Mouse (Mus musculus) intestine, embryonic 14.5 days (tissue): ENCODE measurements around the gene Gm38394. TPM values are rescaled to one million over a fixed set of nuclear protein-coding genes. Genes with fewer than 3 reads are reported as not detected.
"Not testable (repeated sequence)": the region's sequence is repeated elsewhere in the genome, so short reads cannot be mapped to it uniquely, and the experiment has no call there.

ENCODE experiments used
- ATAC-seq: fragments of 200-750 bp; cut with Nextera tagmentation; replicated peaks from 2 replicates; pipeline ENCODE4 v1.8.0; 2017; ENCODE audit warnings: low read depth, moderate number of reproducible peaks, moderate TSS enrichment, moderate library complexity; ENCODE audit not compliant: low FRiP score, low TSS enrichment
- DNase-seq: peaks from one replicate; pipeline ENCODE4 v3.0.0-alpha.2; 2018; ENCODE audit warnings: low spot score
- H3K27ac ChIP-seq: fragments of 300-500 bp; sonication (generic); 2 replicates; pipeline ENCODE4 v1.5.1; 2014; ENCODE audit warnings: low read depth, mild to moderate bottlenecking, control low read depth
- H3K27me3 ChIP-seq: fragments of 300-500 bp; sonication (generic); replicated peaks from 2 replicates; pipeline ENCODE4 v1.6.1; 2014; ENCODE audit warnings: low read length, control low read depth; ENCODE audit not compliant: control insufficient read depth, insufficient read depth
- H3K36me3 ChIP-seq: fragments of 300-500 bp; sonication (generic); 2 replicates; pipeline ENCODE4 v1.6.1; 2014; ENCODE audit warnings: low read length, control low read depth; ENCODE audit not compliant: control insufficient read depth, insufficient read depth
- H3K4me1 ChIP-seq: fragments of 300-500 bp; sonication (generic); replicated peaks from 2 replicates; pipeline ENCODE4 v1.6.1; 2014; ENCODE audit warnings: low read length, control low read depth, mixed read lengths; ENCODE audit not compliant: control insufficient read depth, insufficient read depth
- H3K4me2 ChIP-seq: fragments of 300-500 bp; sonication (generic); 2 replicates; pipeline ENCODE4 v1.6.1; 2014; ENCODE audit warnings: low read length
- H3K4me3 ChIP-seq: fragments of 300-500 bp; sonication (generic); 2 replicates; pipeline ENCODE4 v1.5.1; 2014; ENCODE audit warnings: low read depth, low read length, control low read depth, mixed read lengths
- H3K9ac ChIP-seq: fragments of 300-500 bp; sonication (generic); 2 replicates; pipeline ENCODE4 v1.6.1; 2014; ENCODE audit warnings: mild to moderate bottlenecking, low read length
- H3K9me3 ChIP-seq: fragments of 300-500 bp; sonication (generic); 2 replicates; pipeline ENCODE4 v1.6.1; 2016; ENCODE audit warnings: low read length, control low read depth; ENCODE audit not compliant: control insufficient read depth
- WGBS: fragments of 180-500 bp; shearing (Covaris S2); extraction: QIAGEN DNeasy Blood & Tissue Kit; methylation state at CpG from one replicate; pipeline ENCODE4 v1.1.7; 2014; 5-methylcytosine and 5-hydroxymethylcytosine counted together
- polyA plus RNA-seq: library from polyadenylated mRNA; unstranded; fragments of >200 nt; fragmentation: Nextera tagmentation; extraction: Ambion mirVana; gene quantifications from 2 replicates; pipeline ENCODE4 v1.2.1, GENCODE M21; 2014

Gene Gm38394
- polyA plus RNA-seq: 11.7 and 11.9 TPM in 2 replicates

DNA sequence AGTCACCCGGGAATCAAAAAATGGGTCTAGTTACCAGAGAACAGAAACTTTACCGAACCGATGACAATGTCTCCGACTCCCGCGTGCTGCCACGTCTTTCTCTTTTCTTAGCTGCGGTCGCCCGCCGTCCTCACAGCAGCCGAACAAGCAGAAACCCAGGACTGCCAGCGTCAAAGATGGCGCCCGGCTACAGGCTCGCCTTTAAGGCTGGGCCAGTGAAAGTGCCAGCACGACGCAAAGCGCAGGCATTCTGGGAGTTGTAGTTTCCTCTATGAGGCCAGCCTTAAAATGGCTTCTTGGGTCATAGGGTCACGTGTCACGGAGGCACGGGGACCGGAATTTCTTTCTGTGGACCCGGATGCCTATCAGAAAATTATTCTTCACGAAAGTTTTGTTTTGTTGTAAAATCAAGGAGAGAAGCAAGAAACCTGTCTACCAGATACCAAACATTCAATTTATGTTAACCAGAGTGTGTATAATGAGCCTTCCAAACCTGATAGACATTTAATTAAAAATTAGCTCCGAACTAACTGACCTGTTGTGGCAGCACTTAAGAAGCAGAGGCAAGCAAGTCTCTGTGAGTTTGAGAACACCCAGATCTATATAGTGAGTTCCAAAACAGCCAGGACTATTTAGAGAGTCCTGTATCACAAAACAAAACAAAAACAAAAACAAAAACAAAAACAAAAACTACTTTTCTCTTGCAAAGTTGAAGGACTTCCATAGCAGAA is at the start of gene Gm38394:
Gm38394 (minus strand) TSS at position 116 of the 731 bp plus-strand sequence.
- Histone ChIP-seq H3K9me3 (no peaks in the 10 kb centered on the region), H3K4me3 (peak within 1 kb of the TSS; percentile 93), H3K36me3 (peaks cover 35% of the 10 kb centered on the region), H3K4me1 (peaks cover 40% of the 10 kb centered on the region), H3K4me2 (peak within 1 kb of the TSS; percentile 93), H3K27ac (peak within 1 kb of the TSS; percentile 91), H3K9ac (peak within 1 kb of the TSS; percentile 92), H3K27me3 (no peaks in the 10 kb centered on the region)
- peak; percentile 95 for DNase-seq
- WGBS: 2% methylated on average over 26 of the region's 26 CpGs
- peak; percentile 96 for ATAC-seq

DNA sequence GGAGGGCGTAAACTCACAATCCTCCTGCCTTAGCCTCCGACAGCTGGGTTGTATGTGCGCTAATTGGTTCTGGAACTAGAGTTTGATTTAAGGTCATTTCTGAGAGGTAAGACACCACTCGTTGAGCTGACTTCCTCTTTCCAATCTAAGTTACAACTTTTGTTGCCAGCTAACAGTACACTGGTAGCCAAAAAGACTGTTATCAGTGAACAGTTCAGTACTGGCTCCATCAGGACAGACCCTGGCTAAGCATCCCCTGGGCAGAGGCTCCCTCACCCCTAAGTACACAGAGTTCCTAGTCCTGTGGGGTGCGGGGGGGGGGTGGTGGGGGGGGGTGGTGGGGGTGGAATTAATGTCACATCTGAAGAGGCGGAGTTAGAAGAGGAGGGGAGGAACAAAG is 49.8 kb upstream of the Gm38394 start:
- Histone ChIP-seq H3K27ac (no peak overlapping the region), H3K9ac (no peak overlapping the region), H3K4me3 (no peak overlapping the region), H3K27me3 (no peaks in the 10 kb centered on the region), H3K4me1 (peaks cover 9% of the 10 kb centered on the region), H3K36me3 (peaks cover 45% of the 10 kb centered on the region), H3K9me3 (no peaks in the 10 kb centered on the region), H3K4me2 (no peak overlapping the region)
- WGBS: 67% methylated on average over 6 of the region's 6 CpGs
- DNase-seq (no peak), ATAC-seq (no peak)

DNA sequence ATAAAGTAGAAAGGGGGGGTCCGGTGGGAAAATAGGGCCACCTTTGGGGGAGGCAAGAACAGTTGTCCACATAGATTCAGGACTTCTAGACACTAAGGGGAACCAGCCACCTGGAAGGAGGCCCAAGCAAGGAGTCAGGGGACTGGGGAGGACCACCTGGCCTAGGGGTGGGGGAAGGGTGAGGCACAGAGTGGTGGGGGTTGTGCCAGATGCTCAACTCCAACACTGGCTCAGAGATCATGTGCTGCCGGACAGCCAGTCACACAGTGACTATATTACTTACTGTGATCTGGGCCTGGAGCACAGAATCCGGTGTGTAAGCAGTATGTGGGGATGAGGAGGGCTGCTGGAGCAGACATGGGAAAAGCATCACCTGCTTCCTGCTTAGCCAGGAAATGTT is 48.2 kb upstream of the Gm38394 start:
- ATAC-seq (no peak), DNase-seq (no peak)
- no peaks in the 10 kb centered on the region for H3K27me3 ChIP-seq
- H3K27ac ChIP-seq: no peak overlapping the region
- H3K4me2 ChIP-seq: no peak overlapping the region
- peaks cover 36% of the 10 kb centered on the region for H3K36me3 ChIP-seq
- no peak overlapping the region for H3K4me3 ChIP-seq
- peaks cover 9% of the 10 kb centered on the region for H3K4me1 ChIP-seq
- WGBS: 73% methylated on average over 3 of the region's 3 CpGs
- H3K9ac ChIP-seq: no peak overlapping the region
- no peaks in the 10 kb centered on the region for H3K9me3 ChIP-seq

- not testable (repeated sequence) for H3K9ac ChIP-seq, ATAC-seq, H3K4me3 ChIP-seq, H3K4me1 ChIP-seq, H3K4me2 ChIP-seq, H3K27me3 ChIP-seq, DNase-seq, H3K27ac ChIP-seq, H3K9me3 ChIP-seq, H3K36me3 ChIP-seq
- 14% methylated on average over 1 of the region's 2 CpGs for WGBS
These were observed 40.7 kb upstream of the Gm38394 start for GRCm38 (mm10) chr1:133701824-133702223.

DNA sequence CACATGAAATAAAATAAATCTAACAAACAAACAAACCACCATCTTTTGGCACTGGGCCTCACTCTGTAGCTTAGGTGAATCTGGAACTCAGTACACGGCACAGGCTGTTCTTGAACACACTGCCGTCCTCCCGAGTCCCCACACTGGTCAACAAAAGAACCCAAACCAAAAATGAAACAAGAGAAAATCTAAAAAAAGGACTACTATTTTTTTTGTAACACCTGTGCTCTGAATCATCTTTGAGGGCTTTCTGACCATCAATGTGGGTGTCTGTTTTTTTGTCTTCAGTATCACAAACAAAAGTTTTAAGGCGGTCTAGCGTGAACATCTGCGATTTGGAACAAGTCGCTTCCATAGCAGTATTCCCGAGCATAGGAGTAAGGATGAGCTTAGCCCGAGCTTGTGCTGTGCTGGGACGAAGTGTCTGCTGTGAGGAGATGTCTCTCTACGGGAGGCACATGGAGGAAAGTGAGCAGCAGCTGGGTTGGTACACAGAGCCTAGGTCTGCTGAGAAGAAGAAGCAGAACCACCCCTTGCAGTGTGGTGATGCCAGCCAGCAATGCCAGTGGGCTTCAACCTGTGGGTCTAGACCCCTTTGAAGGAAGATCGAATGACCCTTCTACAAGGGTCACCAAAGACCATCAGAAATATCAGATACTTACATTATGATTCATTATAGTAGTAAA is 37.0 kb upstream of the Gm38394 start:
- H3K9me3 ChIP-seq: no peaks in the 10 kb centered on the region
- H3K27ac ChIP-seq: no peak overlapping the region
- no peaks in the 10 kb centered on the region for H3K27me3 ChIP-seq
- no peaks in the 10 kb centered on the region for H3K36me3 ChIP-seq
- no peak overlapping the region for H3K4me2 ChIP-seq
- DNase-seq (no peak), ATAC-seq (no peak)
- H3K4me1 ChIP-seq: peaks cover 22% of the 10 kb centered on the region
- WGBS: 95% methylated on average over 12 of the region's 12 CpGs
- no peak overlapping the region for H3K9ac ChIP-seq
- no peak overlapping the region for H3K4me3 ChIP-seq

DNA sequence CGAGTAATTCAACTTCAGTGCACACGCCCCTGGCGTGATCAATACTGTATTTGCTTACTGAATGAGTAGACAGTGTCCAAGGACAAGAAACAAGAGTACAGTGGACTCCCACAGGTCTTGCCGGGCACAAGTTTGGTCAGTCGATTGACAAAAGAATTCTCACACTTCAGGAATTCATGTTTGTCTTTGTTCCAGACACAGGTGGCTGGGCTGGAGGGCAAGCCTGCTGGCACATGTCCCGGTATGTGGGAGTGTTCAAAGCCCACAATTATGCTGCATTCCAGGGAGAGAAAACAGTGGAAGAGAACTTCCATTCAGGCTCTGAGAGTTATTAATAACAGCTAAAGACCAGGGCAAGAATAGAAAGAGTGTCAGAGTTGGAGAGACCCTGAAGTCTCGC is 34.8 kb upstream of the Gm38394 start:
- Histone ChIP-seq H3K4me1 (peaks cover 22% of the 10 kb centered on the region), H3K9ac (no peak overlapping the region), H3K36me3 (no peaks in the 10 kb centered on the region), H3K4me2 (no peak overlapping the region), H3K27ac (peak overlapping the region; percentile 27; the same call in 1 of the 2 replicates), H3K9me3 (no peaks in the 10 kb centered on the region), H3K27me3 (no peaks in the 10 kb centered on the region), H3K4me3 (no peak overlapping the region)
- WGBS: 34% methylated on average over 7 of the region's 7 CpGs
- DNase-seq (peak; percentile 73), ATAC-seq (peak; percentile 45; the same call in 1 of the 2 replicates)

GRCm38 (mm10) chr1:133694876-133695275 is 33.8 kb upstream of the Gm38394 start:
- H3K36me3 ChIP-seq: no peaks in the 10 kb centered on the region
- H3K4me3 ChIP-seq: no peak overlapping the region
- H3K4me2 ChIP-seq: no peak overlapping the region
- DNase-seq: no peak
- H3K4me1 ChIP-seq: peaks cover 22% of the 10 kb centered on the region
- no peak overlapping the region for H3K27ac ChIP-seq
- H3K27me3 ChIP-seq: no peaks in the 10 kb centered on the region
- no peak overlapping the region for H3K9ac ChIP-seq
- H3K9me3 ChIP-seq: no peaks in the 10 kb centered on the region
- 87% methylated on average over 1 of the region's 1 CpGs for WGBS
- ATAC-seq: no peak

- DNase-seq: no peak
- H3K4me3 ChIP-seq: no peak overlapping the region
- no peaks in the 10 kb centered on the region for H3K36me3 ChIP-seq
- no peak; the same call in 1 of the 2 replicates for ATAC-seq
- H3K9me3 ChIP-seq: no peaks in the 10 kb centered on the region
- H3K27me3 ChIP-seq: no peaks in the 10 kb centered on the region
- no peak overlapping the region for H3K9ac ChIP-seq
- no peak overlapping the region for H3K27ac ChIP-seq
- peaks cover 22% of the 10 kb centered on the region for H3K4me1 ChIP-seq
- 5% methylated on average over 1 of the region's 1 CpGs for WGBS
- H3K4me2 ChIP-seq: no peak overlapping the region
These were observed 33.2 kb upstream of the Gm38394 start for GRCm38 (mm10) chr1:133694301-133694700.
